Mouse (Mus musculus) kidney, adult 2 months (tissue): ENCODE data around the gene Kit. TPM values are rescaled to one million over a fixed set of nuclear protein-coding genes. Genes with fewer than 3 reads are reported as not detected.
A peak's percentile ranks its signal among the peaks of the same experiment; 100 is the strongest.

Source experiments
- DNase-seq: peaks from one replicate; pipeline ENCODE4 v3.0.0; 2021
- H3K27ac ChIP-seq: fragments of 200-500 bp; 2 replicates; pipeline ENCODE4 v1.5.1; 2012; ENCODE audit warnings: low read depth, low read length, control low read depth, inconsistent platforms; ENCODE audit not compliant: insufficient read depth
- H3K27me3 ChIP-seq: fragments of 200-500 bp; replicated peaks from 2 replicates; pipeline ENCODE4 v1.6.1; 2012; ENCODE audit warnings: mild to moderate bottlenecking, moderate library complexity, low read length, inconsistent platforms; ENCODE audit not compliant: control insufficient read depth, insufficient read depth
- H3K36me3 ChIP-seq: fragments of 200-500 bp; 2 replicates; pipeline ENCODE4 v1.6.1; 2012; ENCODE audit warnings: mild to moderate bottlenecking, moderate library complexity, low read length, inconsistent platforms; ENCODE audit not compliant: control insufficient read depth, insufficient read depth
- H3K4me1 ChIP-seq: fragments of 200-500 bp; 2 replicates; pipeline ENCODE4 v1.6.1; 2011; ENCODE audit warnings: low read length; ENCODE audit not compliant: control insufficient read depth, insufficient read depth
- H3K4me3 ChIP-seq: fragments of 200-500 bp; 2 replicates; pipeline ENCODE4 v1.5.1; 2011; ENCODE audit warnings: mild to moderate bottlenecking, low read depth, low read length, control low read depth; ENCODE audit not compliant: insufficient read depth
- CTCF ChIP-seq: fragments of 200-500 bp; conservative IDR thresholded peaks from 2 replicates; pipeline ENCODE4 v1.5.1; 2011; ENCODE audit warnings: low read depth, mild to moderate bottlenecking, control low read depth, low read length, moderate library complexity, mixed read lengths; ENCODE audit not compliant: insufficient read depth, insufficient read length
- POLR2A ChIP-seq: fragments of 200-500 bp; IDR thresholded peaks from one replicate; pipeline ENCODE4 v1.6.1; 2011; ENCODE audit warnings: low read depth, low read length, control low read depth
- WGBS: fragments of 180-500 bp; shearing (Covaris S2); methylation state at CpG from one replicate; pipeline ENCODE4 v1.1.7; 2018; 5-methylcytosine and 5-hydroxymethylcytosine counted together
- polyA plus RNA-seq: library from polyadenylated mRNA; depleted of rRNA; stranded (reverse); fragments of >200 nt; gene quantifications from 2 replicates; pipeline ENCODE4 v1.2.3, GENCODE M21; 2012; rRNA removed

Gene Kit
- 15.2 and 15.6 TPM in 2 replicates for polyA plus RNA-seq

- under 1% methylated on average over 64 of the region's 65 CpGs for WGBS
- TF ChIP-seq POLR2A (no peak), CTCF (no peak)
- peak; percentile 60 for DNase-seq
These were observed at the start of gene Kit for GRCm38 (mm10) chr5:75574852-75575566. TSS of gene Kit (plus strand) at chr5:75574916.

GRCm38 (mm10) chr5:75536156-75536555 is 38.6 kb upstream of the Kit start:
- H3K36me3 ChIP-seq = no peaks in the 10 kb centered on the region
- TF ChIP-seq POLR2A = no peak
- no peak for TF ChIP-seq CTCF

More at GRCm38 (mm10) chr5:75574852-75575566, at the start of gene Kit:
- H3K4me3 ChIP-seq = peak within 1 kb of the TSS; percentile 55
- H3K27ac ChIP-seq = no peak within 1 kb of the TSS
- no peaks in the 10 kb centered on the region for H3K4me1 ChIP-seq
- H3K27me3 ChIP-seq = no peaks in the 10 kb centered on the region
- H3K36me3 ChIP-seq = no peaks in the 10 kb centered on the region

DNA sequence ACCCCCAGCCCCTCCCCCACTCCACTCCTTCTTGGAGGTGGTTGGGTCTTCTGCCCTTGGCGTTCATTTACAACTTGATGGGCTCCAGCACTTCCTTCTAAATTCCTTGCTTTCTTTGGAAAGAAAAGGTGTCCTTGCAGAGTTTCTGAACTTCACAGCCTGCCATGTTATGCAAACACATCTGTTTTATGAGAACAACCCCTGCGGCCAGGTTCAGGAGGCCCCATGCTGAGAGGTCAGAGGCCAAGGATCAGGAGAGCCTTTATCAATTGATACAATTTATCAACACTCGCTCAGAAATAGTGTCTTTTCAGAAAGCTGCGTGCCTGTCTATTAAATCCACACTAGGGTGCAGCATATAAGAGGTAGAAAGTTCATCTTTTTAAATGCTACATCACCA is 37.0 kb upstream of the Kit start:
- WGBS = 66% methylated on average over 4 of the region's 4 CpGs
- Histone ChIP-seq H3K4me1 (no peaks in the 10 kb centered on the region), H3K36me3 (no peaks in the 10 kb centered on the region), H3K27ac (no peak overlapping the region), H3K4me3 (no peak overlapping the region), H3K27me3 (no peaks in the 10 kb centered on the region)
- no peak for DNase-seq
- TF ChIP-seq POLR2A (no peak), CTCF (no peak)

More at GRCm38 (mm10) chr5:75536156-75536555, 38.6 kb upstream of the Kit start:
- no peaks in the 10 kb centered on the region for H3K27me3 ChIP-seq
- H3K27ac ChIP-seq = no peak overlapping the region
- H3K4me1 ChIP-seq = no peaks in the 10 kb centered on the region
- DNase-seq = no peak
- no peak overlapping the region for H3K4me3 ChIP-seq
- 81% methylated on average over 3 of the region's 3 CpGs for WGBS

- H3K4me3 ChIP-seq = no peak overlapping the region
- WGBS = 50% methylated on average over 4 of the region's 4 CpGs
- no peaks in the 10 kb centered on the region for H3K4me1 ChIP-seq
- no peaks in the 10 kb centered on the region for H3K36me3 ChIP-seq
- peak; percentile 38 for DNase-seq
- TF ChIP-seq POLR2A (no peak), CTCF (no peak)
- no peak overlapping the region for H3K27ac ChIP-seq
- no peaks in the 10 kb centered on the region for H3K27me3 ChIP-seq
These were observed 36.3 kb upstream of the Kit start for GRCm38 (mm10) chr5:75538458-75538857.

DNA sequence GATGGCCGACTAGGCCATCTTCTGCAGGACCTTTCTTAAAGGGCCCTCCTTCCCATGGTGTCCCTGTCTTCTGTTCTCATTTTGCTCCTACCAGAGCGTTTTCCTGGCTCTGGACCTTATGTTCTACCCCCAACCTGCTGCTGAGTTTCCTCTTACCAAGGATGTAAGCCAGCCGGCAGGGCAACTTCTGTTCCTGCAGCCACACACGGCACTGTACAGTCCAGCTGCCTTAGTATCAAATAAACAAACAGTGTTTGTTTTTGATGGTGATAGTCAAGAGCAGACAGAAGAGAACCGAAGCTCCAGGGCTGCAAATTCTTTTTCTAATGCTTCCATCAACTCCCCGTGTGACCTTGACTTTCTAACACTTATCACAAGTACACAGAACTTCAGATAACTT is 35.6 kb upstream of the Kit start:
- no peak overlapping the region for H3K27ac ChIP-seq
- no peaks in the 10 kb centered on the region for H3K4me1 ChIP-seq
- 27% methylated on average over 6 of the region's 6 CpGs for WGBS
- H3K27me3 ChIP-seq = no peaks in the 10 kb centered on the region
- no peaks in the 10 kb centered on the region for H3K36me3 ChIP-seq
- DNase-seq = no peak
- TF ChIP-seq CTCF = no peak
- TF ChIP-seq POLR2A = no peak
- no peak overlapping the region for H3K4me3 ChIP-seq

GRCm38 (mm10) chr5:75543757-75544156 is 31.0 kb upstream of the Kit start:
- Histone ChIP-seq H3K4me1 (no peaks in the 10 kb centered on the region), H3K27me3 (no peaks in the 10 kb centered on the region), H3K27ac (no peak overlapping the region), H3K36me3 (no peaks in the 10 kb centered on the region), H3K4me3 (no peak overlapping the region)
- 89% methylated on average over 3 of the region's 3 CpGs for WGBS
- no peak for DNase-seq
- TF ChIP-seq CTCF = no peak
- TF ChIP-seq POLR2A = no peak

- Histone ChIP-seq H3K4me1 (no peaks in the 10 kb centered on the region), H3K27ac (no peak overlapping the region), H3K36me3 (no peaks in the 10 kb centered on the region), H3K27me3 (no peaks in the 10 kb centered on the region), H3K4me3 (no peak overlapping the region)
- TF ChIP-seq CTCF (no peak), POLR2A (no peak)
- peak; percentile 17 for DNase-seq
- 66% methylated on average over 14 of the region's 14 CpGs for WGBS
These were observed 30.0 kb upstream of the Kit start for GRCm38 (mm10) chr5:75544472-75545264.
